Mouse (Mus musculus) layer of hippocampus, adult 18-20 months (tissue): ENCODE measurements around the gene Cpa4. TPM values are rescaled to one million over a fixed set of nuclear protein-coding genes. Genes with fewer than 3 reads are reported as not detected.

ENCODE experiments used
- DNase-seq, 2 experiments: peaks; one replicate each; pipeline ENCODE4 v3.0.0; 2022; ENCODE audit warnings: low spot score in 2 of 2
- long read RNA-seq: library from polyadenylated mRNA; stranded (forward); transcript quantifications from one replicate; pipeline ENCODE4 v2.0.0, GENCODE M21; 2021
- total RNA-seq, 2 experiments: library from RNA; stranded (reverse); gene quantifications; 2 replicates each; pipeline ENCODE4 v1.2.3; 2021

Cpa4 gene
- total RNA-seq = not detected
- long read RNA-seq = 0 reads

GRCm38 (mm10) chr6:30568069-30568468 lies at the start of gene Cpa4:
Gene Cpa4 (plus strand): TSS chr6:30568369.
- DNase-seq = no peak

GRCm38 (mm10) chr6:30520400-30520799 lies 47.8 kb upstream of the Cpa4 start:
- DNase-seq = no peak

- no peak for DNase-seq
Observed at GRCm38 (mm10) chr6:30525456-30526332, 42.5 kb upstream of the Cpa4 start.

GRCm38 (mm10) chr6:30526586-30527515 lies 41.3 kb upstream of the Cpa4 start:
- no peak for DNase-seq

GRCm38 (mm10) chr6:30528800-30529199 lies 39.4 kb upstream of the Cpa4 start:
- DNase-seq = peak in 1 of 2 experiments; percentile 55

- peak in 1 of 2 experiments; percentile 32 for DNase-seq
Observed at GRCm38 (mm10) chr6:30535340-30535739, 32.8 kb upstream of the Cpa4 start.

- no peak for DNase-seq
Observed at GRCm38 (mm10) chr6:30538240-30538639, 29.9 kb upstream of the Cpa4 start.

- no peak for DNase-seq
Observed at GRCm38 (mm10) chr6:30538800-30539199, 29.4 kb upstream of the Cpa4 start.

- no peak for DNase-seq
Observed at GRCm38 (mm10) chr6:30541009-30541799, 27.0 kb upstream of the Cpa4 start, which contains the start of gene Cpa2. Gene Cpa2 (plus strand): TSS chr6:30541582.

- no peak for DNase-seq
Observed at GRCm38 (mm10) chr6:30542277-30542676, 25.9 kb upstream of the Cpa4 start.

GRCm38 (mm10) chr6:30543077-30543476 lies 25.1 kb upstream of the Cpa4 start:
- DNase-seq = no peak

- DNase-seq = no peak
Observed at GRCm38 (mm10) chr6:30543851-30544250, 24.3 kb upstream of the Cpa4 start.

- no peak for DNase-seq
Observed at GRCm38 (mm10) chr6:30545689-30546088, 22.5 kb upstream of the Cpa4 start.

- peak in 1 of 2 experiments; percentile 25 for DNase-seq
Observed at GRCm38 (mm10) chr6:30546571-30547273, 21.4 kb upstream of the Cpa4 start.

GRCm38 (mm10) chr6:30547274-30547645 lies 20.9 kb upstream of the Cpa4 start:
- no peak for DNase-seq

- no peak for DNase-seq
Observed at GRCm38 (mm10) chr6:30547656-30548306, 20.4 kb upstream of the Cpa4 start.

- DNase-seq = no peak
Observed at GRCm38 (mm10) chr6:30549231-30549761, 18.9 kb upstream of the Cpa4 start.

- DNase-seq = peak in 1 of 2 experiments; percentile 14
Observed at GRCm38 (mm10) chr6:30550496-30551192, 17.5 kb upstream of the Cpa4 start.

- DNase-seq = no peak
Observed at GRCm38 (mm10) chr6:30551193-30551515, 17.0 kb upstream of the Cpa4 start.
